Mouse (Mus musculus): ENCODE measurements around the gene Hyal2. TPM values are rescaled to one million over a fixed set of nuclear protein-coding genes. Genes with fewer than 3 reads are reported as not detected.

Hyal2 gene
- polyA plus RNA-seq, 1 experiment: not detected

DNA sequence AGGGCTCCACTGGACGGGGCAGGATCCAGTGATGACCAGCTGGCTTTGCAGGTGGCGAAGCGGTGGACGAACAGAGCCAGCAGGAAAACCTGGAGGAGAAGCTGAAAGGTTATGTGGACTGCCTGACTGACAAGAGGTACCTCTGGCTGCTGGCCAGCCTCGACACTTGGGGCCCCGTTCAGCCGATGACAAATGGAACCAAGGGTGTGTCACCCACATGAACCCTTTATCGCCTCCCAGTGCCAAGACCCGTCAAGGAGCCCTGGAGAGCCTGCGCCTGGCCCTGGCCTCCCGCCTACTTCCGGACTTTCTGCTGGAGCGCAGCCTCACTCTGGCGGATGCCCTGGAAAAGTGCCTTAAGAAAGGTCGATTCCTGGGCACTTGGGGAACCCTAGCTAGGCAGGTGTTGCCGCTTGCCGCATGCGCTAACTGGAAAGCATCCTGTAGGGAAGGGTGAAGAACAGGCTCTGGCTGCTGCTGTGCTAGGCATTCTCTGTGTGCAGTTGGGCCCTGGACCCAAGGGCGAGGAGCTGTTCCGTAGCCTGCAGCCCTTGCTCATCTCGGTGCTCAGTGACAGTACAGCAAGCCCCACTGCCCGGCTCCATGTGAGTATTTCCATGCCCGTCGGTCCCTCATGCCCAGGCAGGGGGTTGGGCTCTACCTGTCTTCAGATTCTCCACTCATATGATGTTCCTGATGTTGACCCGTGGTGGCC, 22.5 kb downstream of the Hyal2 start:
- Histone ChIP-seq H3K4me3 (ENCODE audit: insufficient read depth, low read depth, low read length) (no peak overlapping the region), H3K27ac (ENCODE audit: insufficient read depth, low read depth, low read length) (no peak overlapping the region), H3K4me1 (ENCODE audit: control insufficient read depth, insufficient read depth, low read length) (peaks cover 2% of the 10 kb centered on the region; the same call in 1 of the 2 replicates)
- WGBS: 84% methylated on average over 25 of the region's 25 CpGs
- TF ChIP-seq POLR2A (IDR thresholded peaks at IDR 0.05; ENCODE audit: insufficient read depth, low read depth, low read length) (no peak), CTCF (IDR thresholded peaks at IDR 0.05; ENCODE audit: insufficient read depth, low read depth, low read length) (no peak)

DNA sequence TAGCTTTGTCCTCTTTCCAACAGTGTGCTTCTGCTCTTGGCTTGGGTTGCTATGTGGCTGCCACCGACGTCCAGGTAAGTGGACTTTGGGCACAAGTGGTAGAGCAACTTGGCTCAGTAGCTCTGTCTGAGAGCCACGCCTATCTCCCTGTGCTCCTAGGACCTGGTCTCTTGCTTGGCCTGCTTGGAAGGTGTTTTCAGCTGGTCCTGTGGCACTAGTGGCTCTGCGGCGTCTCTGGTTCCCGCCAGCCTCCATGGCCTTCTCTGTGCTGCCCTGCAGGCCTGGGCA, 23.0 kb downstream of the Hyal2 start:
- no peak overlapping the region for H3K4me3 ChIP-seq (ENCODE audit: insufficient read depth, low read depth, low read length)
- 93% methylated on average over 6 of the region's 6 CpGs for whole genome bisulfite sequencing
- peaks cover 2% of the 10 kb centered on the region; the same call in 1 of the 2 replicates for H3K4me1 ChIP-seq (ENCODE audit: control insufficient read depth, insufficient read depth, low read length)
- TF ChIP-seq POLR2A (IDR thresholded peaks at IDR 0.05; ENCODE audit: insufficient read depth, low read depth, low read length): no peak
- no peak for TF ChIP-seq CTCF (IDR thresholded peaks at IDR 0.05; ENCODE audit: insufficient read depth, low read depth, low read length)
- H3K27ac ChIP-seq (ENCODE audit: insufficient read depth, low read depth, low read length): no peak overlapping the region

DNA sequence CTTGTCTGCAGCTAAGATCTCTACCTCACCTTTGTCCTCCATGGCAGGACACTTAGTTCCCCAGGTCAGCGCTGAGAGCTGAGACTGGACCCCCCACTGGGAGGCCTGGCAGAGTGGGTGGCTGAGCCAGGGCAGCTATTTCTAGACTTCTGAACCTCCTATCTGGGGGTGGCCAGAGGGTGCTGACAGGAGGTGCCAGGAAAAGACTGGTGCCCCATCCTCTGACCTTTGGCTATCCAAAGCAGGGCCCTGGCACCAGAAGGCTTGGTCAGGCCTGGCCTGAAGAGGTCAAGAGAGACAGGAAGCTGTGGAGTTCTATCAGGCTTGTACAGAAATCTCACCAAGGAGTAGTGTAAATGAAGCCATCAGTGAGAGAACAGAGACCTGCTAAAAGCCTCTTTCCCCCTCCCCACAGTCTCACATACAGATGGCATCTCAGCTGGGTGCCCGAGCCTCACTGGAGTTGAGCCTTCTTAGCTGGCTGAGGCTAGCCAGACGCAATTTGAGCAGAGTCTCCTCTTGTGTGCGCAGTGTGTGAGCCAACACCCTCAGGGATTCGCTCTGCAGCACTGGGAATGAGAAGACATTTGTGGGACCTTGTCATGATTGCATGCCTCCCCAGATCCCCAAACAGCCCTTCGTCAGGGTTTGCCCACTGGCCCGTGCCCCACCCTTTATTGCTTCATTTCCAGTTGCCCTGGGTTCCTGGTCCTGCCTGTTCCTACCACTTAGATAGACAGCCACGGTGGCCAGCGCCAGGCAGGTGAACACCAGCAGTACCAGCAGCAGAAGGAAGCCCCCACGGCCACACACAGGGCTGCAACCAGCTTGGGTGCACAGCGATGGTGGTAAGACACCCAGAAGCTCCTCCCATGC, 25.6 kb downstream of the Hyal2 start:
- 82% methylated on average over 11 of the region's 11 CpGs for WGBS
- TF ChIP-seq POLR2A (IDR thresholded peaks at IDR 0.05; ENCODE audit: insufficient read depth, low read depth, low read length): no peak
- no peak for TF ChIP-seq CTCF (IDR thresholded peaks at IDR 0.05; ENCODE audit: insufficient read depth, low read depth, low read length)
- Histone ChIP-seq H3K4me1 (ENCODE audit: control insufficient read depth, insufficient read depth, low read length) (peaks cover 2% of the 10 kb centered on the region; the same call in 1 of the 2 replicates), H3K4me3 (ENCODE audit: insufficient read depth, low read depth, low read length) (no peak overlapping the region), H3K27ac (ENCODE audit: insufficient read depth, low read depth, low read length) (no peak overlapping the region)

DNA sequence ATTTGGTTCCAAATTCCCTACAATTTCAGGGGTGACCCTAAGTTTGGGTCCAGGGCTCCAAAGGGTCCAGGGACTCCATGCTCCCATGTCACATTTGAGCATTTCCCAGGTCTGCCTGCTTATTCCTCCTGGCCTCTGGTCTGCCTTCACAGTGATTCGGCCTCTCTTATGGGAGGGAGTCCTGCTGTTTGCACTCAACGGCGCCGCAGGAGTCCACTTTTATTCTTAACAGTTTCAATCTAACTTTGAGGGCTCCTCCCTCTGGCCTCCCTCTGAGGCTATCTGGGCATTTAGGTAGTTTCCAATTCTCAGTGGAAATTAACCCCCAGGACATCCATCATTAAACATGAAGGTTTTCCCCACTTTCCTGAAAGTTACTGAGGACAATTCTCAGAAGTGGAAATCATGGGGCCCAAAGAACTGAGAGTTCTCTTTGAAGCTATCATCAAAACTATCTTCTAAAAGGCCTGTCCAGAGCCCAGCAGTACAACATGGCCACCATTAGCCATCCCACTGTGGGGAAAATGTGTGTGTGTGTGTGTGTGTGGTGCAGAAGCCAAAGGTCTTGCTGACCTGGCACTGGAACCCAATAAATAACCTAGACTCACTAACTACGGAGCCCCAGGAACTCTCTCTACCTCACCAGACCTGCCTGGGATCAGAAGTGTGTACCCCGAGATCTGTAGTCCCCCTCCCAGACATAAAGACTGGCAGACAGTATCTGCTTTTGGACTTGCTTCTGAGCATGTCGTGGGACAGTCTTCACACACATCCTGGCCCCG, 26.7 kb downstream of the Hyal2 start:
- Histone ChIP-seq H3K4me1 (ENCODE audit: control insufficient read depth, insufficient read depth, low read length) (0 out of 2 replicates have a peak, but pooled peaks cover 3% of the 10 kb centered on the region), H3K27ac (ENCODE audit: insufficient read depth, low read depth, low read length) (no peak overlapping the region), H3K4me3 (ENCODE audit: insufficient read depth, low read depth, low read length) (no peak overlapping the region)
- TF ChIP-seq CTCF (IDR thresholded peaks at IDR 0.05; ENCODE audit: insufficient read depth, low read depth, low read length): no peak
- no peak for TF ChIP-seq POLR2A (IDR thresholded peaks at IDR 0.05; ENCODE audit: insufficient read depth, low read depth, low read length)
- 79% methylated on average over 8 of the region's 8 CpGs for WGBS

DNA sequence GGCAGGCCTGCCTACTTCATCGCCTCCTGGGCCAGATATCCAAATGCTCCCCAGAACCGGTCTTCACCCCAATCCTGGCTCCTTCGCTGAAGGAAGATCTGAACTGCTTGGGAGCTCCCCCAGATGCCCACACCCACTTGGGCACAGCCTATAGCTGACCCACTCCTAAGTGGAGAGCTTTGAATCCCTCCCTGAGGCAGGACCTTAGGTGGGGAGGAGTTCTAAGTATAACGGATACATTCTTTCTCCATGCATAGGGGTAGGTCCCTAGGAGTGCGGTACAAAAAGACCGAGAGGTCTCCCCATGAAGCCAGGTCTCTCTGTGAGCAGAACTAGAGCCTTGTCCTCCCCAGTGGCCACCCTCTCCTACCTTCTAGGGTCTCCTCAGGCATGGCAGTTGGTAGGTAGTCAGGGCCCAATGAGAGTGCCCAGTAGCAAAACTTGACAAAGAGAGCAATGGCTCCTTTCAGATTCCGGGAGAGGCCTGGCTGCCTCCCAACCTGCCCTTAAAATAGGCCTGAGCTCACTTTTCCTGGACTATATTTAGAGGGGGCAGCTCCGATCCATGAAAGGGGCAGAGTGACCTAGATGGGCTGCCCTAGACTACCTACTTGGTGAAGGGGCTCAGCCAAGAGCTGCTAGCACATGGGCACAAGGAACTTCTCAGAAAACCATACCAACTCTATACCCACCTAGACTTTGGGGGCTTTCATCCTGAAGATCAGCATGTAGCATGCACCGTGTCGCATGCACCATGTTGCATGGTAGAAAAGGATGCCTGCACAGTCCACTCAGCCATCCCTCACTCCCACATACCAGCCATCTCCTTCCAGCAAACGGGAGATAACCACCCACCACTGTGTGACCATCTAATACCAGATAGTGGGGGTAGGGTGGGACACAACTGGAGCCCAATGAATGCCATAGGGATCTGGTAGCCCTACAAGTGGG, 29.1 kb downstream of the Hyal2 start:
- Histone ChIP-seq H3K27ac (ENCODE audit: insufficient read depth, low read depth, low read length) (no peak overlapping the region), H3K4me3 (ENCODE audit: insufficient read depth, low read depth, low read length) (no peak overlapping the region), H3K4me1 (ENCODE audit: control insufficient read depth, insufficient read depth, low read length) (peaks cover 4% of the 10 kb centered on the region; the same call in 1 of the 2 replicates)
- WGBS: 81% methylated on average over 11 of the region's 11 CpGs
- TF ChIP-seq POLR2A (IDR thresholded peaks at IDR 0.05; ENCODE audit: insufficient read depth, low read depth, low read length): no peak
- TF ChIP-seq CTCF (IDR thresholded peaks at IDR 0.05; ENCODE audit: insufficient read depth, low read depth, low read length): no peak

DNA sequence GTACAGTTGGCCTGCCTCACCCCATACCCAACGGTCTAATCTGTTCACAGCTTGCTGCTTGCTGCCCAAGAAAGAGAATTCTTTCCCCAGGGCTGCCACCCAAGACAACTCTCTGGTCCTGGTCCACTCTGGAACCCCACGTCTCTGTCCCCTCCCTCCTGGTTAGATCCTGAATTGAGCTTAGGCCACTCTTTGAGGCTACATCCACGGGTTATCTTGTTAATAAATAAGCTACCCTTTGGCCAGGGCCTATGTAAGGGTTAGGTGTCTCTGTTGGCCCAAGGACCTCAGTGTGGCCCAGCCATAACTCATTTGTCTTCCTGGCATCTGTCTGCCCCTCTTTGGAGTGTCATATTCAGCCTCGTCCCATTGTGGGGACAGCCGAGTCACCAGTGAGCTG, 30.6 kb downstream of the Hyal2 start:
- Histone ChIP-seq H3K4me3 (ENCODE audit: insufficient read depth, low read depth, low read length) (no peak overlapping the region), H3K4me1 (ENCODE audit: control insufficient read depth, insufficient read depth, low read length) (peaks cover 5% of the 10 kb centered on the region; the same call in 1 of the 2 replicates), H3K27ac (ENCODE audit: insufficient read depth, low read depth, low read length) (no peak overlapping the region)
- TF ChIP-seq POLR2A (IDR thresholded peaks at IDR 0.05; ENCODE audit: insufficient read depth, low read depth, low read length) (no peak), CTCF (IDR thresholded peaks at IDR 0.05; ENCODE audit: insufficient read depth, low read depth, low read length) (no peak)
- WGBS: 84% methylated on average over 5 of the region's 5 CpGs

DNA sequence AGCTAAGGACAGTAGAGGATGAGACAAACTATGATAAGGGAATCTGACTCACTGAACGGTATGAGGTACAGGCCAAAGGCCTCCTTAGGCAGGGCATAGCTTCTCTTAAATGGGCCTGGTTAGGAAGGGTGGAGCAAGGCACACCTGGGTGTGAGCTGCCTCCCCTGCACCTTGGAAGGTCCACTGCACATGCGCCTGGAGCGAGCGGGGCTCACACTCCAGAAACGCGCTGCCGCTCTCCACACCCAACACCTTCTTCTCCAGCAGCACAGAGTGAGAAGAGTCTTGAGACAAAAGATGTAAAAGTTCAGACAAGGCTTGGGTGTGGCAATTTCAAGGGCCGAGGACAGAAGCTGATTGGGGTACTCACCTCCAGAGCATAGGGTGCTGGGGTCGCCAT, 31.7 kb downstream of the Hyal2 start:
- TF ChIP-seq CTCF (IDR thresholded peaks at IDR 0.05; ENCODE audit: insufficient read depth, low read depth, low read length): no peak
- no peak for TF ChIP-seq POLR2A (IDR thresholded peaks at IDR 0.05; ENCODE audit: insufficient read depth, low read depth, low read length)

DNA sequence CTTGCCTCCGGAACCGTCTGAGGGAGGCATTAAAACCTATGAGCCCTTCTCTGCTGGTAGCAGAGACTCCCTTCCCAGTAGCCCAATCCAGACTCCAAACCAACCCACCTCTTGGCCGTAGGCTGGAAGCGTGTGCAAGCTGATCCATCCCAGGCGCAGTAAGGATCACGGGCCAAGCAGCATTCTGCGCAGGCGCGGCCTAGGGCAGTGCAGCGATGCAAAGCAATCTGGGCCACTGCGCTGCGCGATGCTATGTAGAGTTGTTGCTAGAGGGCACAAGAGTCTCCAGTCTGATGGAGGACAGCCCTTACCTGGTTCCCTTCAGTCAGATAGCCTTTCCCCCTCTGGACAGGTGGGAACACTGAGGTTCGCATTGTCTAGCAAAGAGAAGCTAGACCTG, 32.1 kb downstream of the Hyal2 start:
- Histone ChIP-seq H3K4me1 (ENCODE audit: control insufficient read depth, insufficient read depth, low read length) (peaks cover 5% of the 10 kb centered on the region; the same call in 1 of the 2 replicates), H3K4me3 (ENCODE audit: insufficient read depth, low read depth, low read length) (no peak overlapping the region), H3K27ac (ENCODE audit: insufficient read depth, low read depth, low read length) (no peak overlapping the region)
- WGBS: 73% methylated on average over 14 of the region's 14 CpGs
- TF ChIP-seq CTCF (IDR thresholded peaks at IDR 0.05; ENCODE audit: insufficient read depth, low read depth, low read length) (no peak), POLR2A (IDR thresholded peaks at IDR 0.05; ENCODE audit: insufficient read depth, low read depth, low read length) (no peak)

More for the DNA sequence above, 31.7 kb downstream of the Hyal2 start:
- H3K27ac ChIP-seq (ENCODE audit: insufficient read depth, low read depth, low read length): no peak overlapping the region
- no peak overlapping the region for H3K4me3 ChIP-seq (ENCODE audit: insufficient read depth, low read depth, low read length)
- 94% methylated on average over 9 of the region's 9 CpGs for WGBS
- peaks cover 5% of the 10 kb centered on the region; the same call in 1 of the 2 replicates for H3K4me1 ChIP-seq (ENCODE audit: control insufficient read depth, insufficient read depth, low read length)

Measured in olfactory bulb, adult 2 months (tissue).